Mouse (Mus musculus) CH12.LX (cell line): ENCODE measurements around the gene 4930402H24Rik.

Experiments
- BHLHE40 ChIP-seq: IDR thresholded peaks from 2 replicates; pipeline ENCODE4 v1.6.1; 2011; ENCODE audit warnings: mild to moderate bottlenecking, low read depth, low read length, improper control_type of control experiment
- CTCF ChIP-seq, 2 experiments: IDR thresholded peaks in 1 of 2; conservative IDR thresholded peaks in 1 of 2; 2 replicates each; pipeline ENCODE4 v1.5.1; 2011 to 2012; ENCODE audit warnings: low read depth in 2 of 2, low read length in 2 of 2, improper control_type of control experiment in 1 of 2, inconsistent platforms in 1 of 2, mild to moderate bottlenecking in 1 of 2, moderate library complexity in 1 of 2
- JUND ChIP-seq: conservative IDR thresholded peaks from 2 replicates; pipeline ENCODE4 v1.6.1; 2011; ENCODE audit warnings: low read depth, low read length, improper control_type of control experiment
- POLR2A ChIP-seq: IDR thresholded peaks from 2 replicates; pipeline ENCODE4 v1.6.1; 2011; ENCODE audit warnings: low read depth, mild to moderate bottlenecking, improper control_type of control experiment, low read length
- RAD21 ChIP-seq: IDR thresholded peaks from 2 replicates; pipeline ENCODE4 v1.6.1; 2011; ENCODE audit warnings: low read depth, mild to moderate bottlenecking, low read length, improper control_type of control experiment, moderate library complexity
- TBP ChIP-seq: conservative IDR thresholded peaks from 2 replicates; pipeline ENCODE4 v1.6.1; 2011; ENCODE audit warnings: low read depth, low read length, improper control_type of control experiment
- ZC3H11A ChIP-seq: IDR thresholded peaks from 2 replicates; pipeline ENCODE4 v1.6.1; 2012; ENCODE audit warnings: low read depth, mild to moderate bottlenecking, inconsistent platforms, low read length, improper control_type of control experiment

GRCm38 (mm10) chr2:130707057-130707456 is 199.1 kb downstream of the 4930402H24Rik start:
- TF ChIP-seq CTCF (conservative IDR thresholded peaks at IDR 0.05 in 1 of 2, IDR thresholded peaks at IDR 0.05 in 1 of 2; ENCODE audit: low read depth in 2 of 2, low read length in 2 of 2), result no peak
- no peak for TF ChIP-seq JUND
- TF ChIP-seq RAD21, result no peak
- TF ChIP-seq ZC3H11A, result no peak
- TF ChIP-seq TBP, result no peak
- no peak for TF ChIP-seq POLR2A
- TF ChIP-seq BHLHE40, result no peak
